Mouse (Mus musculus) brown adipose tissue, adult 24 weeks (tissue): ENCODE results near the gene Grip1. TPM values are rescaled to one million over a fixed set of nuclear protein-coding genes. Genes with fewer than 3 reads are reported as not detected.

Experiments used
- H3K27ac ChIP-seq: fragments of 200-500 bp; replicated peaks from 2 replicates; pipeline ENCODE4 v1.5.1; 2012; ENCODE audit warnings: low read depth, mild to moderate bottlenecking, low read length
- H3K4me1 ChIP-seq: fragments of 200-500 bp; 2 replicates; pipeline ENCODE4 v1.6.1; 2012; ENCODE audit warnings: low read length, mixed read lengths; ENCODE audit not compliant: control insufficient read depth, insufficient read depth, insufficient read length
- H3K4me3 ChIP-seq: fragments of 200-500 bp; 2 replicates; pipeline ENCODE4 v1.5.1; 2012; ENCODE audit warnings: low read depth, mild to moderate bottlenecking, low read length, moderate library complexity; ENCODE audit not compliant: insufficient read depth
- polyA plus RNA-seq: library from polyadenylated mRNA; stranded (reverse); fragments of >200 nt; gene quantifications from 2 replicates; pipeline ENCODE4 v1.2.4, GENCODE M21; 2012; ENCODE audit not compliant: missing spikeins, insufficient read depth, insufficient read length

Grip1 gene
- polyA plus RNA-seq, 1 experiment, result not detected

DNA sequence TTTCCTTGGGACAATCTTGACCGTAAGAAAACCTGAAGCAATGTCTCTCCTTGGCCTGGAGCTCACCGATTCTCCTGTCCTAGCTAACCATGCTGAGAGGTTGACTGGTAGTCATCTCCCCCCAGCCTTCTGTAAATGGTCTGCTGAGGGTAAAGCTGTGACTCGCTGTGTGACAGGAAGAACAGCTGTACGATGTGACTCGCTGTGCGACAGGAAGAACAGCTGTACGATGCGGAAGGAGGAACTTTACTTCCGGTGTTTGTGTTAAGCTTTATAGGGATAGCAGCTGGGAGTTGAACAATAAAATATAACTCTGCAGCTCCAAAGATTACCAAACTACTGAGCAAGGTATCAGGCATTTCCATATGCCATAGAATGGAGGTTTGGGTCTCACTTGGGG is 119.5 kb downstream of the Grip1 start:
- Histone ChIP-seq H3K4me1 (no peaks in the 10 kb centered on the region), H3K4me3 (no peak overlapping the region), H3K27ac (no peak overlapping the region)

DNA sequence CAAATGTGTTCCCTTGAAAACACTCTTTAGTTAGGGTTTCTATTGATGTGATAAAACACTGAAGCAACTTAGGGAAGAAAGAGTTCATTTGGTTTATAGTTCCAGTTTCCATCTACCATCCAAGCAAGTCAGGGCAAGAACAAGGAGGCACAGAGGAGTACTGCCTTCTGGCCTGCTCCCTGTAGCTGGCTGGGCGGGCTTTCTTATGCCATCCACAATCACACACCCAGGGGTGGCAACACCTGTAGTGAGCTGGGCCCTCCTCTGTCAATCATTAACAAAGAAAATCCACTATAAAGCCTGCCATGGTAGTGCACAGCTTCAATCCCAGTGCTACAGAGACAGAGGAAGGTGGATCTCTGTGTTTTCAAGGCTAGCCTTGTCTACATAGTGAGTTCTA is 122.2 kb downstream of the Grip1 start:
- no peaks in the 10 kb centered on the region for H3K4me1 ChIP-seq
- H3K4me3 ChIP-seq, result no peak overlapping the region
- H3K27ac ChIP-seq, result no peak overlapping the region

DNA sequence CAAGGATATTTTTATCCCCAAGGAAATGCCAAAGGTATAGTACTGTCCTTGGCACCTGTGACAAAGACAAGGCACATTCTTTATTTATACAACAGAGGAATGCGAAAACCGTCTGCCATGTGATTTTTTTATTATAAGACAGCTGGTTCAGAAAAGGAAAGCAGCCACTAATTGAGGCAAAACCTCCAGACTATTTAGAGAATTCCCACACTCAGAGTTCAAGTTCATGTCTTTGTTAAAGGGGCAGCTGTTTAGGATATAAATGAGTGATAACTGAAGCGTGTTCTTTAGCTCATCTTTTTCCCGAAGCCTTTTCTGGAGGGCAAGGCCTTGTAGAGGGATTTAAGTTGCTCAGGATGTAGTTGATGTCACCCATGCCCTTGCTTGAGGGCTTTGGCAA is 126.4 kb downstream of the Grip1 start:
- no peak overlapping the region for H3K27ac ChIP-seq
- H3K4me3 ChIP-seq, result no peak overlapping the region
- H3K4me1 ChIP-seq, result no peaks in the 10 kb centered on the region

DNA sequence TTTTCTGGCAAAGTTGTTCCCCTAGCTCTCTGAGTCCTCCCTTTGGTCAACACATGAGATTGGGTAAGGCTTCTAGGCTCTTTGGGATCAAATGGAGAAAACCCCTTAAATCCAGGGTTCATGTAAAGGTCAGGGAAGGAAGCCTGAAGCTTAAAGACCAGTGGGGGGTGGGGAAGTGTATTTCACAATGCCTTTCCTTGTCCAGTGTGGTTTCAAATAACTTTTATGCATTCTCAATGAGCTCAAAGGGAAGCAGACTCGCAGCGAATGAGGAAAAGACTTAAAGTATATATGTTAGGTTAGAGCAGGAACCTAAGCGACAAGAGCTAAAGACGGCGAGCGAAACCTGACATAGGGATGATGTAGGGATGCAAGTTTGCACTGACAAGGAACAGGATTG is 131.0 kb downstream of the Grip1 start:
- no peaks in the 10 kb centered on the region for H3K4me1 ChIP-seq
- no peak overlapping the region for H3K4me3 ChIP-seq
- H3K27ac ChIP-seq, result no peak overlapping the region

DNA sequence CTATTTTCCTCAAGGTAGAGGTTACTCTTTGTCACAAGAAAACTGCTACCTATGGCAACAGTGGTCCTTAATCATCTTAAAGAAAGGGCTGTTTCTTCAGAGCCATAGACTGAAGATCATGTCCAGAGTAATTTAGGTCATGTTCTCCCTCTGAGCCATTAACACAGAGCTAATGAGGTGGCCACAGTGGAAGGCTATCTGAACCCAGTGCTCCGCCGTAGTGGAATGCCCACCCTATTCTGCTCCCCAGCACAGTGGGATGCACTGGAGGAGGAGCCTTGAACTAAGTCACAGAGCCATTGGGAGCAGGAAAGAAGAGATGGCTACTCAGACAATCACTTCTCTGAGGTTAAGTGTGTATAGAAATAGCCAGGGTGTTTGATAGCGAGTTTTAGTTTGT is 133.3 kb downstream of the Grip1 start:
- H3K27ac ChIP-seq, result no peak overlapping the region
- no peak overlapping the region for H3K4me3 ChIP-seq
- no peaks in the 10 kb centered on the region for H3K4me1 ChIP-seq

DNA sequence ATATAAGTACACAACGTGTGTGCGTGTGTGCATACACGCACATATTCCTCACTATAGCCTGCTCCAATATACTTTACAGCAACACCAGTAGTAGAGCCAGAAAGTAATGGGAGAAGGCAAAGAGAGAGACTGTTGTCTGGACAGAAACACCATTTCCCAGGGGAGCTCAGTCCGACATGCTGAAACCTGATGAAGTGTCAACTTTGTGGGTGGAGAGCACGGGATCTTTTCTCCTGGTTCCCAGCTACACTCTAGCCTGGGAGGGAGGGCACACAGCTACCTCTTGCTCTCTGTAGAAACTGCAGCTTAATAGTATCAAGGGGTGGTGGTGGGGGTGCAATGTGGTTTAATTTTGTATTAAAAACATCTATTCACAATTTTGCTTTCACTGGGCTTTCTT is 143.2 kb downstream of the Grip1 start:
- Histone ChIP-seq H3K4me1 (no peaks in the 10 kb centered on the region), H3K27ac (no peak overlapping the region), H3K4me3 (no peak overlapping the region)

DNA sequence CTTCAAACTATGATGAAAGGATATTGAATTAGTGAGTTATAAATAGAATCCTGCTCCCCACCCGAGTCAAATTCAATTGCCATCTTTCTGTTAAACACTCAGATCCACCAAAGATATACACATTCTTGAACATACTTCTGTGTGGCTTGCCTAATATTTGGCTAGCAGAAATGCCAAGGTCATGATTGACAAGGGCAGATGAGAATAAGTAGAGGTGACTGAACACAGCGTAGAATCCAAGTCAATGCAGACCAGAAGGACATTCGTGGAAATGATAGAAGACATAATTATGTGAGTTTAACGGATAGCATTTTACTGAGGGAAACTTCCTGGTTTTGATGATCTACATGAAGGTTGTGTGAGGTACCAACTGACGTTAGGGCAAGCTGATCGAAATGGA is 153.9 kb downstream of the Grip1 start:
- Histone ChIP-seq H3K4me3 (no peak overlapping the region), H3K27ac (no peak overlapping the region)

DNA sequence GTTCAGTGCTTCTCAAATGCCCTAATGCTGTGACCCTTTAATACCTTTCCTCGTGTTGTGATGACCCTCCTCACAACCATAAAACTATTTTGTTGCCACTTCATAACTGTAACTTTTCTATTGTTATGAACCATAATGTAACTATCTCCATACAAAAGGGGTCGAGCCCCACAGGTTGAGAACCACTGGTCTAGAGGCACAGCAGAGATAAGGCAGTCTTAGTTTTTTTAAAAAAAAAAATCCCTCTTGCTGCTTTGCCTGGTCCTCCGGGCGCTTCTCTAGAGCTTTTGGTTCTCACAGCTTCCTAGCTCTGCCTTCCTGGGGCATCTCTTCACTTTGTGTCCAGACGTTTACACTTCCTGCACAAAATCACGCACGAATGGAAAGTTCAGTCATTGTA is 155.4 kb downstream of the Grip1 start:
- no peak overlapping the region for H3K27ac ChIP-seq
- no peak overlapping the region for H3K4me3 ChIP-seq
- no peaks in the 10 kb centered on the region for H3K4me1 ChIP-seq

More for the DNA sequence above, 153.9 kb downstream of the Grip1 start:
- no peaks in the 10 kb centered on the region for H3K4me1 ChIP-seq

DNA sequence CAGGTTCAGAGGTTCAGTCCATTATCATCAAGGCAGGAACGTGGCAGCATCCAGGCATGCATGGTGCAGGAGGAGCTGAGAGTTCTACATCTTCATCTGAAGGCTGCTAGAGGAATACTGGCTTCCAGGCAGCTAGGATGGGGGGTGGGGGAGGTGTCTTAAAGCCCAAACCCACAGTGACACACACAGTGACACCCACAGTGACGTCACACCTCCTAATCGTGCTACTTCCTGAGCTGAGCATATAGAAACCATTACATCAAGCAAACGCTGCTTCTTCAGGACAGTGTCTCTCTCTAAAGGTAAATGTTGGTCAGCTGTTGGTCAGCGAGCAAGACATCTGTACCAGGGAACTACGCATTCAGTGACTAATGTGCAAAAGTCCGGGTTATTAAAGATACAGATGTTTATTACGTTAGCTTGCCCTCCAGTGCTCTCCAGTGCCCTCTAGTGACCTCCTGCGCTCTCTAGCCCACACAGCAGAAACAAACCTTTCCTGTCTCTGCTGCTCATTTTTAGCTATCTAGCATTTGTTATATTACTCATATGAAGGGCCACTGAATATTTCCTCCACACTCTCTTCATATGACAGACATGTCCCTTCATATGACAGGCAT is 156.8 kb downstream of the Grip1 start:
- Histone ChIP-seq H3K4me3 (peak overlapping the region; percentile 13; the same call in 1 of the 2 replicates), H3K4me1 (no peaks in the 10 kb centered on the region), H3K27ac (no peak overlapping the region)

DNA sequence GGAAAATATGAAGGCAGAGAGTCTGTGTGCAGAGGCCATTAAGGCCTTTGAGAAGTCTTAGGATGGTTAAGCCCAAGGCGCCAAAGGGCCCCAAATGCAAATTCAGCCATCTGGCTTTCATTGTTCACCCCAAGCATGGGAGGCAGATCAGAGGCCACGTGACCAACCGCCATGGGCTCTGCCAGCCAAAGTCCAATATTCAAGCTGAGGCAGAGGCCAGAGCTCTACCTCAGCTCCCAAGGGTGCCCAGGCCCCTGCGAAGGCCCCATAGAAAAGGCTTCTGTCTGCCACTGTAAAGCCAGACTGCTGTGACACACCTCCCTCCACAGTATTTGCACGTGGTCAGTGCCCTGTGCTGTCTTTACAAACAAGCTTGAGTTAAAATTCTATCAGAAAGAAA is 158.4 kb downstream of the Grip1 start:
- Histone ChIP-seq H3K4me3 (no peak overlapping the region), H3K27ac (no peak overlapping the region), H3K4me1 (peaks cover 2% of the 10 kb centered on the region; the same call in 1 of the 2 replicates)

DNA sequence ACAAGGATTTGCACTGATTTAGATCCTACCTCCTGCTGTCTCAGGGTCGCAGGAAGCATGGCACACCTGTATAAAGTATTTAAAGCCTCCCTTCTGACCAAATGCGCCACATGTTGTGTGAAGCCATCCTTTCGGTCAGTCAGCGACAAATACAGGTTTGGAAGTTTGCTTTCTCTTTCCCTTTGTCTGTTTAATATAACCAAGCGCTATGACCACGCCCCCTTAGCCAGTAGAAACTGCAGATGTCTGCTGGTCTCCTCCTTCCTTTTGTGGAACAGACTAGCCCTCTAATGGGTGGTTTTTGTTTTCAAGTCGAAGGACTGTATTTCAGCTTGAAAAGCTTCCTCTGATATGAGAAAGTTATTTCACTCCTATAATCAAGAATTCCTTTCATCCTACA is 161.1 kb downstream of the Grip1 start:
- Histone ChIP-seq H3K27ac (no peak overlapping the region), H3K4me3 (no peak overlapping the region), H3K4me1 (peaks cover 2% of the 10 kb centered on the region; the same call in 1 of the 2 replicates)

DNA sequence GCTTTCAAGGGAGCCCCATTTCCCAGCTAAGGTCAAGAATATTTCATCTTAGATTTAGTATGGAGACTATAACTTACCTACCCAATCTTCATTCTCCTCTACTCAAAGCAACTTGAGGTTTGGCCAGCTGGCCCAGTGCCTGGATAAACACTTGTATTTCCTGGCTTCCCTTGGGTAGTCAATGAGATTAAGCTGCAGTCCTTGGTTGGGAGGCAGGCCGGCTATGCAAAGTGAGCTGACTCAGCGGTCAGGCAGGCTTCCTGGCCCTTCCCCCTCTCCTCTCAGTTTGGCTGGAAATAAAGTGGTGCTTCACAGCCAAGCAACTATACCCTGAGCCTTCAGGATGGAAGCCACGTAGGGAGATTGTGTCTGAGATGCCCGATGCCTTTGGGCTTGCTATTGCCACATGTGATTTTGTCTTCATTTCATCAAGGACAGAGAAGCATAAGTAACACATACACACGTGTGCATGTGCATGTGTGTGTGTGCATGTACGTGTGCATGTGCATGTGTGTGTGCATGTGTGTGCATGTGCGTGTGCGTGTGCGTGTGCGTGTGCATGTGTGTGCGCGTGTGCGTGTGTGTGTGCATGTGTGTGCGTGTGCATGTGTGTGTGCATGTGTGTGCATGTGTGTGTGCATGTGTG is 161.7 kb downstream of the Grip1 start:
- Histone ChIP-seq H3K27ac (no peak overlapping the region), H3K4me1 (peaks cover 2% of the 10 kb centered on the region; the same call in 1 of the 2 replicates), H3K4me3 (no peak overlapping the region)

DNA sequence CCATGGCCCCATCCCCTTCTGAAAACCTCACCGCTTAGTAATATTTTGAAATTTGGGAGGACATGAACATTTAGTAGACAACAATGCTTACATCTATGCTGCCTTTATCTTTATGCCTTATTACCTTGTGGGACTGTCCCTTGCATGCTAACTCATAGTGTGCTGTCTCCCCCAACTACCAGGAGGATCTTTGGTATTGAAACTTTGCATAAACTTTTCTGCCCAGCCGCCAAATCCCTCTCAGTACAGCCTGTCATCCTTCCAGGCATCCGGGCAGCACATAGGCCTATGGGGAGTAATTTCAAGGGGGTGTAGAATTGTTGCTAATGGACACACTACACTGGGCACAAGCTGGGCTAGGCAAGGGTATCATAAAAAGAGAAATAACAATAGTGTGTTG is 162.4 kb downstream of the Grip1 start:
- Histone ChIP-seq H3K4me1 (peaks cover 2% of the 10 kb centered on the region; the same call in 1 of the 2 replicates), H3K4me3 (no peak overlapping the region), H3K27ac (no peak overlapping the region)

DNA sequence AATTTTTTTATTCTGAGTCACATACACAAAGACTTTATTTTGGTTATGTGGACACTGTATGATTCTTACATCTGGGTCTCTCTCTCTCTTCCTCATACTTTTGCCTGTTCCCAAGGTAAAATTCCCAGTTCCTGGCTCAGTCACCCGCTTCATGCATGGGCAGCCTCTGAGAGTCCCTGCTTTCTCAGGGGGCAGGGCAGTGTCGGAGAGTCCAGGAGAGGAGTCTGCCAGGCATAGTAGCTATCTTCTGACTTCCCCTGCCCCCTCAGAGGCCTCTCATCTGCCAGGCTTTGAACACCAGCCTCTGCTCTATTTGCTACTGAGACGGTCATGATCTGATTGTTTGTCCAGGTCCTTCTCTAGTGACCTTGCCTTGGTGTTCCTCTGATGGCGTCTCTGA is 175.0 kb downstream of the Grip1 start:
- Histone ChIP-seq H3K27ac (no peak overlapping the region), H3K4me3 (no peak overlapping the region), H3K4me1 (no peaks in the 10 kb centered on the region)

DNA sequence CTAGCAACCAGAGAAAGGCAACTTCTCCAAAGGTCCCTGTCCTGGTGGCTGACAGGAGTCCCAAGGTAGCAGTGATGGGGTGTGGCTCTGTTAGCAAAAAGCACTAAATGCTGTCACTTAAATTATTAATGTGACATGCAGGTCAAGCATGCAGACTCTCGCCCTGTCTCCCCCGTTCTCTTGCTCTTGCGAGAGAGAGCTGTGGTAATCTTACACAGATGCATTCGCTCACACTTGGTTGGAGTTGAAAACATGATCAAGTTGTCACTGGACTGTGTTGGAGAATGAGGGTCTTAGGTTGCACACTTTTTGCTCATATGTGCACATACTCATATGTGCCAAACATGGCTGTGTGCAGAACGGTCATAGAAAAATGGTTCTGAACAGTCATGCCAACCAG is 176.8 kb downstream of the Grip1 start:
- Histone ChIP-seq H3K4me3 (no peak overlapping the region), H3K27ac (no peak overlapping the region), H3K4me1 (no peaks in the 10 kb centered on the region)

DNA sequence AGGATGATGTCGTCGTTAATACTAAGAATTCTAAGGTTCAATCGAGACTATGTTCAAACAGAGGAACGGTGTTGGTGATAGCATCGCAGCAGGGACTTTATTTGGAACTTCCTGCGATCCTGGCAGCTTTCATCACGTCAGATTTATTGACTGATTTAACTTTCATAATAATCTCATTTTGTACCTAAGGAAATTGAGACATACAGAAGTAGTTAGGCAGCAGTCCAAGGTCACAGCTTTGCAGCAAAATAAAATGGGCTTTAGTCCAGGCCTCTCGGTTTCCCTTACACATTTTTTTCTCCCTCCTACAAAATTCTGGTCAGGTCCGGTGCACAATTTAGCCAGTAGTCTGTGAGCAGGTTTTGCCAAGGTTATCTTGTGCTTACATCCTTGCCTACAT is 178.3 kb downstream of the Grip1 start:
- Histone ChIP-seq H3K27ac (no peak overlapping the region), H3K4me1 (no peaks in the 10 kb centered on the region), H3K4me3 (no peak overlapping the region)
